24 mouse cellular contexts compared by ENCODE assay signal in the genomic region with DNA sequence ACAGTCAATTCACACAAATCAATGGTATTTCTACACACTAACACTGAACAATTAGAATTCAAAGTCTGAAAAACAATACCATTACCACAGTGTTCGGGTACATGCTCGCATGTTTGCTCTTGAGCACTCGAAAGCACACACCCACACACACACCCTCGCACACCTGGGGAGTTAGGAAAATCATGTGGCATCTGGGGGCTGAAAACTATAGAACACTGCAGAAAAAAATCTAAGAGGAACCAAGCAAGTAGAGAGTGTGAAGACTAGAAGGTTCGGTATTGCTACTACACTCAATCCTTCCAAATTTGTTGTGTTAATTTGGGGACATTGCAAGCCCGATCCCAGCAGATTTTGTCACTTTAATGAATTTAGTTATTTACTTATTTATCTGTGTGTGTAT.
"Had no signal": no experiment of that assay in that cellular context is flagged by ENCODE, and none has a peak within 500 bp of the region (broad histone marks: within the 10 kb centered on the region; RNA-seq: fewer than 3 reads in every experiment).

No protein-coding gene starts in this region.

- H3K27me3 ChIP-seq: heart, embryonic 13.5 days; heart, embryonic 15.5 days; hindbrain, embryonic 13.5 days; hindbrain, embryonic 15.5 days; kidney, embryonic 15.5 days; limb, embryonic 13.5 days; limb, embryonic 15.5 days; liver, embryonic 12.5 days had no signal

- H3K36me3 ChIP-seq: heart, embryonic 13.5 days; heart, embryonic 15.5 days; hindbrain, embryonic 13.5 days; hindbrain, embryonic 15.5 days; kidney, embryonic 15.5 days; limb, embryonic 13.5 days; limb, embryonic 15.5 days; liver, embryonic 12.5 days had no signal

- H3K9ac ChIP-seq: heart, embryonic 13.5 days; heart, embryonic 15.5 days; hindbrain, embryonic 13.5 days; hindbrain, embryonic 15.5 days; kidney, embryonic 15.5 days; limb, embryonic 13.5 days; limb, embryonic 15.5 days; liver, embryonic 12.5 days had no signal

- H3K4me1 ChIP-seq: heart, embryonic 13.5 days; heart, embryonic 15.5 days; hindbrain, embryonic 13.5 days; hindbrain, embryonic 15.5 days; kidney, embryonic 15.5 days; liver, embryonic 12.5 days had no signal

- H3K4me2 ChIP-seq: heart, embryonic 11.5 days; heart, embryonic 13.5 days; heart, embryonic 15.5 days; hindbrain, embryonic 13.5 days; hindbrain, embryonic 15.5 days; kidney, embryonic 15.5 days; limb, embryonic 13.5 days; limb, embryonic 15.5 days; liver, embryonic 12.5 days had no signal

- H3K9me3 ChIP-seq: heart, embryonic 13.5 days; heart, embryonic 15.5 days; hindbrain, embryonic 13.5 days; hindbrain, embryonic 15.5 days; kidney, embryonic 15.5 days; limb, embryonic 13.5 days; limb, embryonic 15.5 days; liver, embryonic 12.5 days had no signal

- H3K27ac ChIP-seq: heart, adult 2 months; heart, embryonic 13.5 days; heart, embryonic 15.5 days; hindbrain, embryonic 13.5 days; hindbrain, embryonic 15.5 days; hindbrain, postnatal 0 days; kidney, embryonic 15.5 days; kidney, postnatal 0 days; left cerebral cortex, adult 2 months; limb, embryonic 13.5 days; limb, embryonic 15.5 days; liver, embryonic 12.5 days had no signal

- DNase-seq: gastrocnemius, postnatal 14 days; gastrocnemius, postnatal 36 days; heart, adult 11 months; heart, adult 2 months; heart, postnatal 14 days; heart, postnatal 36 days; kidney, adult 11 months; kidney, adult 2 months; kidney, adult 9 months; kidney, postnatal 25 days; kidney, postnatal 4 days; layer of hippocampus, adult 9-11 months had no signal

- H3K4me3 ChIP-seq: heart, adult 2 months; heart, embryonic 13.5 days; heart, embryonic 15.5 days; hindbrain, embryonic 13.5 days; hindbrain, embryonic 15.5 days; kidney, embryonic 15.5 days; left cerebral cortex, adult 2 months; limb, embryonic 13.5 days; limb, embryonic 15.5 days; liver, embryonic 12.5 days had no signal
